Mouse (Mus musculus) stomach, embryonic 16.5 days (tissue): ENCODE data around the gene Jagn1. TPM values are rescaled to one million over a fixed set of nuclear protein-coding genes. Genes with fewer than 3 reads are reported as not detected.

Experiments
- ATAC-seq: fragments of 200-750 bp; cut with Nextera tagmentation; 2 replicates; pipeline ENCODE4 v1.8.0; 2017; ENCODE audit warnings: moderate number of reproducible peaks, moderate TSS enrichment; ENCODE audit not compliant: insufficient read depth, low FRiP score
- H3K27ac ChIP-seq: fragments of 300-500 bp; sonication (generic); 2 replicates; pipeline ENCODE4 v1.5.1; 2014; ENCODE audit warnings: low read length
- H3K27me3 ChIP-seq: fragments of 300-500 bp; sonication (generic); 2 replicates; pipeline ENCODE4 v1.6.1; 2014; ENCODE audit warnings: low read length, control low read depth, mixed read lengths; ENCODE audit not compliant: control insufficient read depth, insufficient read depth
- H3K36me3 ChIP-seq: fragments of 300-500 bp; sonication (generic); 2 replicates; pipeline ENCODE4 v1.6.1; 2014; ENCODE audit warnings: low read length; ENCODE audit not compliant: control insufficient read depth, insufficient read depth
- H3K4me1 ChIP-seq: fragments of 300-500 bp; sonication (generic); 2 replicates; pipeline ENCODE4 v1.6.1; 2014; ENCODE audit warnings: low read length, control low read depth, mixed read lengths; ENCODE audit not compliant: control insufficient read depth, insufficient read depth
- H3K4me2 ChIP-seq: fragments of 300-500 bp; sonication (generic); 2 replicates; pipeline ENCODE4 v1.6.1; 2014; ENCODE audit warnings: low read depth, low read length, mixed read lengths
- H3K4me3 ChIP-seq: fragments of 300-500 bp; sonication (generic); replicated peaks from 2 replicates; pipeline ENCODE4 v1.5.1; 2014; ENCODE audit warnings: mild to moderate bottlenecking, low read length
- H3K9ac ChIP-seq: fragments of 300-500 bp; sonication (generic); 2 replicates; pipeline ENCODE4 v1.6.1; 2014; ENCODE audit warnings: low read length
- H3K9me3 ChIP-seq: fragments of 300-500 bp; sonication (generic); replicated peaks from 2 replicates; pipeline ENCODE4 v1.6.1; 2016; ENCODE audit warnings: low read length, control low read depth; ENCODE audit not compliant: control insufficient read depth
- WGBS: fragments of 180-500 bp; shearing (Covaris S2); extraction: QIAGEN DNeasy Blood & Tissue Kit; methylation state at CpG from one replicate; pipeline ENCODE4 v1.1.7; 2014; 5-methylcytosine and 5-hydroxymethylcytosine counted together
- polyA plus RNA-seq: library from polyadenylated mRNA; unstranded; fragments of >200 nt; fragmentation: Nextera tagmentation; extraction: Ambion mirVana; gene quantifications from 2 replicates; pipeline ENCODE4 v1.2.1, GENCODE M21; 2015

Gene Jagn1
- 86.0 and 88.5 TPM in 2 replicates for polyA plus RNA-seq

GRCm38 (mm10) chr6:113442442-113443090, at the start of gene Jagn1:
TSS of gene Jagn1 (plus strand) at chr6:113442569.
- peak within 1 kb of the TSS; percentile 68 for H3K4me3 ChIP-seq
- peak within 1 kb of the TSS; percentile 80 for H3K4me2 ChIP-seq
- peaks cover 2% of the 10 kb centered on the region for H3K36me3 ChIP-seq
- peak; percentile 91 for ATAC-seq
- no peaks in the 10 kb centered on the region for H3K9me3 ChIP-seq
- under 1% methylated on average over 45 of the region's 45 CpGs for WGBS
- H3K4me1 ChIP-seq: peaks cover 7% of the 10 kb centered on the region
- peak within 1 kb of the TSS; percentile 91 for H3K9ac ChIP-seq
- H3K27ac ChIP-seq: peak within 1 kb of the TSS; percentile 67
- no peaks in the 10 kb centered on the region for H3K27me3 ChIP-seq

- peaks cover 4% of the 10 kb centered on the region; the same call in 1 of the 2 replicates for H3K4me1 ChIP-seq
- no peak for ATAC-seq
- H3K36me3 ChIP-seq: peaks cover 9% of the 10 kb centered on the region; the same call in 1 of the 2 replicates
- H3K9ac ChIP-seq: no peak overlapping the region
- H3K27me3 ChIP-seq: no peaks in the 10 kb centered on the region
- no peak overlapping the region for H3K4me3 ChIP-seq
- H3K9me3 ChIP-seq: no peaks in the 10 kb centered on the region
- H3K4me2 ChIP-seq: no peak overlapping the region
- 85% methylated on average over 6 of the region's 6 CpGs for WGBS
- no peak overlapping the region for H3K27ac ChIP-seq
These were observed 48.4 kb upstream of the Jagn1 start for GRCm38 (mm10) chr6:113393951-113394350.

- H3K27ac ChIP-seq: no peak overlapping the region
- peaks cover 4% of the 10 kb centered on the region; the same call in 1 of the 2 replicates for H3K4me1 ChIP-seq
- no peak overlapping the region for H3K4me3 ChIP-seq
- ATAC-seq: no peak
- H3K9ac ChIP-seq: no peak overlapping the region
- no peaks in the 10 kb centered on the region for H3K27me3 ChIP-seq
- H3K9me3 ChIP-seq: no peaks in the 10 kb centered on the region
- WGBS: 91% methylated on average over 11 of the region's 11 CpGs
- no peak overlapping the region for H3K4me2 ChIP-seq
- peaks cover 3% of the 10 kb centered on the region; the same call in 1 of the 2 replicates for H3K36me3 ChIP-seq
These were observed 47.6 kb upstream of the Jagn1 start for GRCm38 (mm10) chr6:113394811-113395210.

GRCm38 (mm10) chr6:113395501-113395900, 46.9 kb upstream of the Jagn1 start:
- no peak overlapping the region for H3K4me3 ChIP-seq
- H3K9ac ChIP-seq: no peak overlapping the region
- peaks cover 4% of the 10 kb centered on the region; the same call in 1 of the 2 replicates for H3K4me1 ChIP-seq
- H3K36me3 ChIP-seq: no peaks in the 10 kb centered on the region
- no peak overlapping the region for H3K27ac ChIP-seq
- H3K4me2 ChIP-seq: no peak overlapping the region
- no peaks in the 10 kb centered on the region for H3K27me3 ChIP-seq
- no peak for ATAC-seq
- no peaks in the 10 kb centered on the region for H3K9me3 ChIP-seq
- 92% methylated on average over 6 of the region's 6 CpGs for WGBS

- Histone ChIP-seq H3K36me3 (no peaks in the 10 kb centered on the region), H3K4me3 (no peak overlapping the region), H3K4me1 (peaks cover 4% of the 10 kb centered on the region; the same call in 1 of the 2 replicates), H3K9me3 (no peaks in the 10 kb centered on the region), H3K4me2 (no peak overlapping the region), H3K27ac (no peak overlapping the region), H3K27me3 (no peaks in the 10 kb centered on the region), H3K9ac (no peak overlapping the region)
- WGBS: 83% methylated on average over 10 of the region's 10 CpGs
- no peak for ATAC-seq
These were observed 45.9 kb upstream of the Jagn1 start for GRCm38 (mm10) chr6:113396270-113397030.

GRCm38 (mm10) chr6:113402094-113402493, 40.3 kb upstream of the Jagn1 start:
- Histone ChIP-seq H3K36me3 (no peaks in the 10 kb centered on the region), H3K9me3 (no peaks in the 10 kb centered on the region), H3K27me3 (no peaks in the 10 kb centered on the region), H3K4me1 (no peaks in the 10 kb centered on the region), H3K4me3 (no peak overlapping the region), H3K4me2 (no peak overlapping the region), H3K27ac (no peak overlapping the region), H3K9ac (no peak overlapping the region)
- ATAC-seq: no peak
- WGBS: 86% methylated on average over 13 of the region's 13 CpGs

- Histone ChIP-seq H3K4me2 (no peak overlapping the region), H3K9me3 (no peaks in the 10 kb centered on the region), H3K9ac (no peak overlapping the region; the same call in 1 of the 2 replicates), H3K36me3 (no peaks in the 10 kb centered on the region), H3K27me3 (no peaks in the 10 kb centered on the region), H3K4me3 (no peak overlapping the region), H3K4me1 (no peaks in the 10 kb centered on the region), H3K27ac (no peak overlapping the region)
- 72% methylated on average over 12 of the region's 12 CpGs for WGBS
- 0 out of 2 replicates have a peak, but pooled peaks have one; percentile 14 for ATAC-seq
These were observed 37.5 kb upstream of the Jagn1 start for GRCm38 (mm10) chr6:113404649-113405448.

- H3K9ac ChIP-seq: no peak overlapping the region
- no peak overlapping the region for H3K4me2 ChIP-seq
- H3K36me3 ChIP-seq: no peaks in the 10 kb centered on the region
- no peak overlapping the region for H3K4me3 ChIP-seq
- no peaks in the 10 kb centered on the region for H3K9me3 ChIP-seq
- 85% methylated on average over 6 of the region's 6 CpGs for WGBS
- no peak overlapping the region for H3K27ac ChIP-seq
- ATAC-seq: no peak
- no peaks in the 10 kb centered on the region for H3K27me3 ChIP-seq
- H3K4me1 ChIP-seq: no peaks in the 10 kb centered on the region
These were observed 36.9 kb upstream of the Jagn1 start for GRCm38 (mm10) chr6:113405483-113405882.
